Mouse (Mus musculus): Measurements from ENCODE around the gene Abhd10. TPM values are rescaled to one million over a fixed set of nuclear protein-coding genes. Genes with fewer than 3 reads are reported as not detected.

Gene Abhd10
- 19.2 and 25.2 TPM in 2 replicates for polyA plus RNA-seq (2011; ENCODE audit: insufficient read length, low read depth, missing spikeins)

GRCm38 (mm10) chr16:45742615-45743476 is at the start of gene Abhd10:
TSS of gene Abhd10 (minus strand) at chr16:45742955.
- TF ChIP-seq CTCF (IDR thresholded peaks at IDR 0.05; ENCODE audit: borderline replicate concordance, insufficient read depth, low read length) (no peak), POLR2A (IDR thresholded peaks at IDR 0.05; ENCODE audit: low read depth, low read length) (peak; percentile 75)
- peak within 1 kb of the TSS; percentile 66 for H3K4me3 ChIP-seq (ENCODE audit: insufficient read depth, low read length)

GRCm38 (mm10) chr16:45791286-45791685 is 48.5 kb upstream of the Abhd10 start:
- Histone ChIP-seq H3K4me1 (ENCODE audit: control insufficient read depth, insufficient read depth, low read length) (no peaks in the 10 kb centered on the region), H3K4me3 (ENCODE audit: insufficient read depth, low read length) (no peak overlapping the region), H3K27ac (ENCODE audit: insufficient read depth, low read length) (no peak overlapping the region)
- no peak for TF ChIP-seq CTCF (IDR thresholded peaks at IDR 0.05; ENCODE audit: borderline replicate concordance, insufficient read depth, low read length)
- TF ChIP-seq POLR2A (IDR thresholded peaks at IDR 0.05; ENCODE audit: low read depth, low read length), result no peak

More at GRCm38 (mm10) chr16:45742615-45743476, at the start of gene Abhd10:
- peak within 1 kb of the TSS; percentile 69 for H3K27ac ChIP-seq (ENCODE audit: insufficient read depth, low read length)
- H3K4me1 ChIP-seq (ENCODE audit: control insufficient read depth, insufficient read depth, low read length), result no peaks in the 10 kb centered on the region

GRCm38 (mm10) chr16:45789311-45789710 is 46.6 kb upstream of the Abhd10 start:
- Histone ChIP-seq H3K27ac (ENCODE audit: insufficient read depth, low read length) (no peak overlapping the region), H3K4me3 (ENCODE audit: insufficient read depth, low read length) (no peak overlapping the region), H3K4me1 (ENCODE audit: control insufficient read depth, insufficient read depth, low read length) (no peaks in the 10 kb centered on the region)
- no peak for TF ChIP-seq POLR2A (IDR thresholded peaks at IDR 0.05; ENCODE audit: low read depth, low read length)
- no peak for TF ChIP-seq CTCF (IDR thresholded peaks at IDR 0.05; ENCODE audit: borderline replicate concordance, insufficient read depth, low read length)

GRCm38 (mm10) chr16:45787650-45788049 is 44.9 kb upstream of the Abhd10 start:
- Histone ChIP-seq H3K4me1 (ENCODE audit: control insufficient read depth, insufficient read depth, low read length) (no peaks in the 10 kb centered on the region), H3K4me3 (ENCODE audit: insufficient read depth, low read length) (no peak overlapping the region), H3K27ac (ENCODE audit: insufficient read depth, low read length) (no peak overlapping the region)
- TF ChIP-seq POLR2A (IDR thresholded peaks at IDR 0.05; ENCODE audit: low read depth, low read length), result no peak
- no peak for TF ChIP-seq CTCF (IDR thresholded peaks at IDR 0.05; ENCODE audit: borderline replicate concordance, insufficient read depth, low read length)

- Histone ChIP-seq H3K4me1 (ENCODE audit: control insufficient read depth, insufficient read depth, low read length) (no peaks in the 10 kb centered on the region), H3K27ac (ENCODE audit: insufficient read depth, low read length) (no peak overlapping the region), H3K4me3 (ENCODE audit: insufficient read depth, low read length) (no peak overlapping the region)
- TF ChIP-seq POLR2A (IDR thresholded peaks at IDR 0.05; ENCODE audit: low read depth, low read length), result no peak
- no peak for TF ChIP-seq CTCF (IDR thresholded peaks at IDR 0.05; ENCODE audit: borderline replicate concordance, insufficient read depth, low read length)
These were observed 43.9 kb upstream of the Abhd10 start for GRCm38 (mm10) chr16:45786639-45787038.

- H3K4me3 ChIP-seq (ENCODE audit: insufficient read depth, low read length), result no peak overlapping the region
- TF ChIP-seq POLR2A (IDR thresholded peaks at IDR 0.05; ENCODE audit: low read depth, low read length), result no peak
- no peak for TF ChIP-seq CTCF (IDR thresholded peaks at IDR 0.05; ENCODE audit: borderline replicate concordance, insufficient read depth, low read length)
- H3K4me1 ChIP-seq (ENCODE audit: control insufficient read depth, insufficient read depth, low read length), result no peaks in the 10 kb centered on the region
- H3K27ac ChIP-seq (ENCODE audit: insufficient read depth, low read length), result no peak overlapping the region; the same call in 1 of the 2 replicates
These were observed 37.2 kb upstream of the Abhd10 start for GRCm38 (mm10) chr16:45780001-45780400.

GRCm38 (mm10) chr16:45774813-45775212 is 32.1 kb upstream of the Abhd10 start:
- Histone ChIP-seq H3K27ac (ENCODE audit: insufficient read depth, low read length) (no peak overlapping the region), H3K4me1 (ENCODE audit: control insufficient read depth, insufficient read depth, low read length) (no peaks in the 10 kb centered on the region)
- TF ChIP-seq POLR2A (IDR thresholded peaks at IDR 0.05; ENCODE audit: low read depth, low read length) (no peak), CTCF (IDR thresholded peaks at IDR 0.05; ENCODE audit: borderline replicate concordance, insufficient read depth, low read length) (no peak)

GRCm38 (mm10) chr16:45770914-45771313 is 28.2 kb upstream of the Abhd10 start:
- H3K4me3 ChIP-seq (ENCODE audit: insufficient read depth, low read length), result no peak overlapping the region
- H3K4me1 ChIP-seq (ENCODE audit: control insufficient read depth, insufficient read depth, low read length), result no peaks in the 10 kb centered on the region; the same call in 1 of the 2 replicates
- no peak for TF ChIP-seq CTCF (IDR thresholded peaks at IDR 0.05; ENCODE audit: borderline replicate concordance, insufficient read depth, low read length)
- H3K27ac ChIP-seq (ENCODE audit: insufficient read depth, low read length), result no peak overlapping the region

More at GRCm38 (mm10) chr16:45774813-45775212, 32.1 kb upstream of the Abhd10 start:
- no peak overlapping the region for H3K4me3 ChIP-seq (ENCODE audit: insufficient read depth, low read length)

- Histone ChIP-seq H3K27ac (ENCODE audit: insufficient read depth, low read length) (peak overlapping the region; percentile 76; the same call in 1 of the 2 replicates), H3K4me1 (ENCODE audit: control insufficient read depth, insufficient read depth, low read length) (peaks cover 5% of the 10 kb centered on the region), H3K4me3 (ENCODE audit: insufficient read depth, low read length) (no peak overlapping the region)
- no peak for TF ChIP-seq CTCF (IDR thresholded peaks at IDR 0.05; ENCODE audit: borderline replicate concordance, insufficient read depth, low read length)
These were observed 25.3 kb upstream of the Abhd10 start for GRCm38 (mm10) chr16:45767853-45768640.
